Mouse (Mus musculus) colon, adult 2 months (tissue): ENCODE measurements around the gene Golt1b. TPM values are rescaled to one million over a fixed set of nuclear protein-coding genes. Genes with fewer than 3 reads are reported as not detected.

ENCODE experiments used
- polyA plus RNA-seq: library from polyadenylated mRNA; depleted of rRNA; stranded (reverse); fragments of >200 nt; gene quantifications from 2 replicates; pipeline ENCODE4 v1.2.3, GENCODE M21; 2012; rRNA removed

Golt1b gene
- 4.0 and 4.3 TPM in 2 replicates for polyA plus RNA-seq

GRCm38 (mm10) chr6:142387011-142387754, at the start of gene Golt1b, which contains the start of gene Recql:
Golt1b (plus strand) TSS chr6:142387221.
Recql (minus strand) TSS chr6:142387087.

GRCm38 (mm10) chr6:142345440-142346038, 41.5 kb upstream of the Golt1b start, which contains the start of gene Pyroxd1:
Pyroxd1 (plus strand) TSS chr6:142345654.

GRCm38 (mm10) chr6:142412906-142413491, 26.0 kb downstream of the Golt1b start, which contains the start of gene Spx:
Spx (plus strand) TSS chr6:142413441.

Other genes with a start within 250 kb of the Golt1b start
- gene Slco1a6, start 178.7 kb upstream of the Golt1b start, polyA plus RNA-seq: not detected in 2 replicates
- 1.3 and 1.8 TPM in 2 replicates for gene Iapp, start 88.8 kb upstream of the Golt1b start, polyA plus RNA-seq
- gene Slco1a5, start 64.2 kb upstream of the Golt1b start, polyA plus RNA-seq: not detected in 2 replicates
- gene Pyroxd1, start 41.6 kb upstream of the Golt1b start, polyA plus RNA-seq: 7.0 and 7.2 TPM in 2 replicates
- 2.5 and 3.1 TPM in 2 replicates for gene Recql, start 134 bp upstream of the Golt1b start, polyA plus RNA-seq
- 0.37 and 0.60 TPM in 2 replicates for gene Spx, start 26.2 kb downstream of the Golt1b start, polyA plus RNA-seq
- 0.03 and 0.06 TPM in 2 replicates for gene Gys2, start 85.9 kb downstream of the Golt1b start, polyA plus RNA-seq
- 18.1 and 19.0 TPM in 2 replicates for gene Ldhb, start 120.7 kb downstream of the Golt1b start, polyA plus RNA-seq
- gene Kcnj8, start 184.4 kb downstream of the Golt1b start, polyA plus RNA-seq: 15.9 and 18.3 TPM in 2 replicates